Mouse (Mus musculus) liver, embryonic 14.5 days (tissue): ENCODE measurements around the gene Sox6.

Experiments
- CTCF ChIP-seq: IDR thresholded peaks from 2 replicates; pipeline ENCODE4 v1.5.1; 2016; ENCODE audit warnings: antibody characterized with exemption, low read depth, control low read depth
- EP300 ChIP-seq: IDR thresholded peaks from 2 replicates; pipeline ENCODE4 v1.6.1; 2016; ENCODE audit warnings: antibody characterized with exemption, low read depth

DNA sequence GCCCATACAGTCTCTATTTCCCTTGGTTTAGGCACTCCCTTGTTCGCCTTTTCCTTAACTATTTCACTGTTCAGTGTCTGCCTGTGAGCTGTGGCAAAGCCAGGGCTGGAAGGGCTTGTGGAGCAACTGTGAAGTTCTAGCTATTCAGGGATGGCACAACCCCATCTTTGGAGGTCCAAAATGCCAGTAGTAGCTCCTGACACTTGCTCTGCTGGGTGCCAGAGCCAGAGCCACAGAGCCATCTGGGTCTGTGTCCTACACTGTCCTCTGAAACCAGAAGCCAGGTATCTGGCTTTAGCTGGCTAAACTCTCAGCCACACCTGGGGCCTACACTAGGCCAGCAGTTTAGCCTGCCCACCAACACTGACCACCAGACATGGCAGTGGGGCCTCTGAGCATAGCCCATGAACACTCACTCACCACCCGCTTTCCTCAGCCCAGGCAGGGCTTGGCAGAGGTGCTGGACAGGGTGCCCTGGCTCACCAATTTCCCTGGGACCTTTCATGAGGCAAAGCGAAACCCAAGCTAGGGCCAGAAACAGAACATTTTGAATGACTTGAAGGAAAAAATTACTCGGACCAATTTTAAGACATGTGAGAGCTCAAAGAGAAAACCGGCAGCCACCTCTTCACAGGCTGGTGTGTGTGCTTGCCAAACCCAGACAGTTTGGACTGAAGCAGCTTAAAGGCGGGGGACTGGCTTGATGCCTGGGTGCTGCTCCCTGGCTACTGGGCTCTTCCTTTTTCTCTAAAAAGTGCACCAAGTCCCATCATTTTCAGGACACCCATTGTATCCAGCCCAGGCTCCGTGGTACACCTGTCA lies 612.2 kb downstream of the Sox6 start:
- TF ChIP-seq CTCF (no peak), EP300 (no peak)
